Mouse (Mus musculus): Measurements from ENCODE around the gene Stoml1.

GRCm38 (mm10) chr9:58275797-58276196 lies 22.8 kb downstream of the Stoml1 start:
- TF ChIP-seq CTCF (conservative IDR thresholded peaks at IDR 0.05 in 1 of 2, IDR thresholded peaks at IDR 0.05 in 1 of 2; ENCODE audit: low read depth in 2 of 2, low read length in 2 of 2) (peak in 1 of 2 experiments; percentile 32; a peak in 2 of 4 replicates), POLR2A (IDR thresholded peaks at IDR 0.05; ENCODE audit: low read depth, low read length) (no peak), JUND (conservative IDR thresholded peaks at IDR 0.05; ENCODE audit: low read depth, low read length) (no peak)
